Mouse (Mus musculus) liver, embryonic 11.5 days (tissue): ENCODE data around the gene 4921507P07Rik. TPM values are rescaled to one million over a fixed set of nuclear protein-coding genes. Genes with fewer than 3 reads are reported as not detected.
"Not testable (repeated sequence)": the region's sequence is repeated elsewhere in the genome, so short reads cannot be mapped to it uniquely, and the experiment has no call there.

Experiments
- ATAC-seq: fragments of 200-750 bp; cut with Nextera tagmentation; replicated peaks from 2 replicates; pipeline ENCODE4 v1.8.0; 2017; ENCODE audit warnings: moderate number of reproducible peaks, mild to moderate bottlenecking, moderate TSS enrichment, moderate library complexity; ENCODE audit not compliant: low FRiP score
- DNase-seq: peaks from one replicate; pipeline ENCODE4 v3.0.0-alpha.2; 2017; ENCODE audit warnings: low spot score
- H3K27ac ChIP-seq: fragments of 300-500 bp; sonication (generic); 2 replicates; pipeline ENCODE4 v1.5.1; 2014; ENCODE audit warnings: mild to moderate bottlenecking, low read depth, low read length, control low read depth
- H3K27me3 ChIP-seq: fragments of 300-500 bp; sonication (generic); replicated peaks from 2 replicates; pipeline ENCODE4 v1.6.1; 2014; ENCODE audit warnings: low read length, mixed read lengths; ENCODE audit not compliant: control insufficient read depth, insufficient read depth
- H3K36me3 ChIP-seq: fragments of 300-500 bp; sonication (generic); 2 replicates; pipeline ENCODE4 v1.6.1; 2014; ENCODE audit warnings: mild to moderate bottlenecking, low read length, moderate library complexity, mixed read lengths; ENCODE audit not compliant: control insufficient read depth, insufficient read depth
- H3K4me1 ChIP-seq: fragments of 300-500 bp; sonication (generic); replicated peaks from 2 replicates; pipeline ENCODE4 v1.6.1; 2014; ENCODE audit warnings: low read length, mixed read lengths; ENCODE audit not compliant: control insufficient read depth, insufficient read depth
- H3K4me2 ChIP-seq: fragments of 300-500 bp; sonication (generic); 2 replicates; pipeline ENCODE4 v1.6.1; 2014; ENCODE audit warnings: mild to moderate bottlenecking, control low read depth, moderate library complexity
- H3K4me3 ChIP-seq: fragments of 300-500 bp; sonication (generic); 2 replicates; pipeline ENCODE4 v1.5.1; 2014; ENCODE audit warnings: low read depth, low read length, control low read depth
- H3K9ac ChIP-seq: fragments of 300-500 bp; sonication (generic); 2 replicates; pipeline ENCODE4 v1.6.1; 2014; ENCODE audit warnings: low read depth, low read length, control low read depth
- H3K9me3 ChIP-seq: fragments of 300-500 bp; sonication (generic); 2 replicates; pipeline ENCODE4 v1.6.1; 2016; ENCODE audit warnings: low read length, inconsistent platforms, mixed read lengths; ENCODE audit not compliant: control insufficient read depth
- WGBS: fragments of 180-500 bp; shearing (Covaris S2); extraction: QIAGEN DNeasy Blood & Tissue Kit; methylation state at CpG from one replicate; pipeline ENCODE4 v1.1.7; 2014; 5-methylcytosine and 5-hydroxymethylcytosine counted together
- polyA plus RNA-seq: library from polyadenylated mRNA; unstranded; fragments of >200 nt; fragmentation: Nextera tagmentation; extraction: Ambion mirVana; gene quantifications from 2 replicates; pipeline ENCODE4 v1.2.1, GENCODE M21; 2014

4921507P07Rik gene
- 0.15 and 0.25 TPM in 2 replicates for polyA plus RNA-seq

GRCm38 (mm10) chr6:50596301-50597211, at the start of gene 4921507P07Rik:
Gene 4921507P07Rik (minus strand): TSS chr6:50596632.
- Histone ChIP-seq H3K4me2 (peak within 1 kb of the TSS; percentile 95), H3K27ac (no peak within 1 kb of the TSS), H3K9ac (peak within 1 kb of the TSS; percentile 66), H3K4me1 (peaks cover 4% of the 10 kb centered on the region; the same call in 1 of the 2 replicates), H3K9me3 (0 out of 2 replicates have a peak, but pooled peaks cover 2% of the 10 kb centered on the region), H3K4me3 (peak within 1 kb of the TSS; percentile 60), H3K36me3 (no peaks in the 10 kb centered on the region), H3K27me3 (no peaks in the 10 kb centered on the region)
- under 1% methylated on average over 58 of the region's 62 CpGs for WGBS
- ATAC-seq, result peak; percentile 100
- peak; percentile 90 for DNase-seq

DNA sequence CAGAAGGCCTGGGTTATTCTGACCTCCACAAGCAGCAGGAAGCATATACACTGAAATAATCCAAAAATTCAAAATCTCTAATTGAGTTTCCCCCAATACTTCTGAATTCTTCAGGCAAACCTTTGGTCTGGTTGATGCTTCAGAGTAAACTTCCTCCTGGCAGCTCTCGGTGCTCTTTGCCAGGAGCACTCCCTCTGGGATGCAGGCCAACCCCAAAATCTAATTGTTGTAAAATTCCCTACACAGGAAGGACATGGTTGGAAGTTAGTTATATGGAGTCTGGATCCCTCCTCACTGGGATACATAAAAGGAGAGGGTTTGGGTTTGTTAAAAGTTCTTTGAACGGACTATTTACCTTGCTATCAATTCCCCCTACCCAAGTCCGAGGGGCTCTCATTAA, 48.3 kb upstream of the 4921507P07Rik start:
- no peak for DNase-seq

GRCm38 (mm10) chr6:50641898-50642297, 45.5 kb upstream of the 4921507P07Rik start:
- Histone ChIP-seq H3K27me3 (0 out of 2 replicates have a peak, but pooled peaks cover 3% of the 10 kb centered on the region), H3K9me3 (no peaks in the 10 kb centered on the region), H3K36me3 (no peaks in the 10 kb centered on the region), H3K27ac (no peak overlapping the region), H3K4me1 (no peaks in the 10 kb centered on the region), H3K4me2 (no peak overlapping the region), H3K9ac (no peak overlapping the region), H3K4me3 (no peak overlapping the region)
- ATAC-seq, result no peak
- 82% methylated on average over 5 of the region's 5 CpGs for WGBS
- DNase-seq, result no peak

More for the DNA sequence above, 48.3 kb upstream of the 4921507P07Rik start:
- Histone ChIP-seq H3K9me3 (no peaks in the 10 kb centered on the region), H3K36me3 (no peaks in the 10 kb centered on the region), H3K4me2 (no peak overlapping the region), H3K9ac (no peak overlapping the region), H3K27me3 (0 out of 2 replicates have a peak, but pooled peaks cover 3% of the 10 kb centered on the region), H3K27ac (no peak overlapping the region), H3K4me3 (no peak overlapping the region), H3K4me1 (no peaks in the 10 kb centered on the region)
- WGBS, result 82% methylated on average over 3 of the region's 3 CpGs
- ATAC-seq, result no peak

DNA sequence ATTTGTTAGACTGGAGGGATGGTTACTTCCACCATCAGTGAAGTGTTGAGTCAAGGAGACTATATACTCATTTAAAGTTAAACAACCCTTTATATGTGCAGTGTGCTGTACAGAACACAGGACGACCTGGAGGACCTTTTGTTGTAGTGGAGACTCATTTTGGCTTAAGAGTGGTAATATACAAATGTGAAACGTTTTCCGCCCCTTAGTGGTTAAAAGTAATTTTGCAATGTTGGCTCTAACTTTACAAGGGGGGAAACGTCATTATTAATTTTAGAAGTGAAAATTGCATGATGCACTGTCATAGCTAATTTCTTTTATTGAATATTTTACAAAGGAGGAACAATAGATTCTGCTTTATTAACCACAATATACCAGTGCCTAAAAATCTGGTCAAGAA, 43.9 kb upstream of the 4921507P07Rik start:
- 77% methylated on average over 4 of the region's 4 CpGs for WGBS
- H3K4me3 ChIP-seq, result no peak overlapping the region
- 0 out of 2 replicates have a peak, but pooled peaks cover 3% of the 10 kb centered on the region for H3K27me3 ChIP-seq
- no peak overlapping the region for H3K9ac ChIP-seq
- no peak overlapping the region for H3K4me2 ChIP-seq
- H3K9me3 ChIP-seq, result no peaks in the 10 kb centered on the region
- H3K36me3 ChIP-seq, result no peaks in the 10 kb centered on the region
- ATAC-seq (no peak), DNase-seq (no peak)
- no peaks in the 10 kb centered on the region for H3K4me1 ChIP-seq
- no peak overlapping the region for H3K27ac ChIP-seq

DNA sequence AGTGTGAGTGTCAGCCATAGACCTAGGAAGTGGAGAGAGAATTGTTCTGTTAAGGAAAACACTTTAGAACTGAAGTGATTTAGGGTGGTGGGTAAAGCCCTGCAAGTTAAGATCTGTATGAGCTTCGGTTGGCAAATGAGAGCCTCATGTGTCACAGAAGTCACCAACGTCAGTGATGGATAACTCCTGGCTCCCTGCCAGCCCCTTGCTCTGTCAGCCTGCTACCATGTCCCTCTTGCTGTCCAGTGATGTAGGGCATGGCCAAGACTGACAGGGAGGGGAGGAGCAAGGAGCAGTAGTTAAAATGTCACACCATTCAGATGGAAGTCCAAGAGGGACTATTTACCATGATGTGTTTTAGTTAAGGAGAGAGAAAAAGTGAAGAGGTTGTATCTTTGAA, 43.2 kb upstream of the 4921507P07Rik start:
- DNase-seq (no peak), ATAC-seq (no peak)

GRCm38 (mm10) chr6:50626170-50626569, 29.7 kb upstream of the 4921507P07Rik start:
- H3K9me3 ChIP-seq, H3K36me3 ChIP-seq, H3K9ac ChIP-seq, H3K4me3 ChIP-seq, H3K27me3 ChIP-seq, H3K4me1 ChIP-seq, ATAC-seq, DNase-seq, H3K4me2 ChIP-seq, H3K27ac ChIP-seq: not testable (repeated sequence)
- WGBS, result 61% methylated on average over 2 of the region's 2 CpGs

More for the DNA sequence above, 43.2 kb upstream of the 4921507P07Rik start:
- no peaks in the 10 kb centered on the region for H3K36me3 ChIP-seq
- 0 out of 2 replicates have a peak, but pooled peaks cover 3% of the 10 kb centered on the region for H3K27me3 ChIP-seq
- H3K4me2 ChIP-seq, result no peak overlapping the region
- H3K9me3 ChIP-seq, result no peaks in the 10 kb centered on the region
- WGBS, result 49% methylated on average over 2 of the region's 2 CpGs
- no peak overlapping the region for H3K27ac ChIP-seq
- no peak overlapping the region for H3K4me3 ChIP-seq
- H3K4me1 ChIP-seq, result no peaks in the 10 kb centered on the region
- H3K9ac ChIP-seq, result no peak overlapping the region

GRCm38 (mm10) chr6:50618273-50618672, 21.8 kb upstream of the 4921507P07Rik start:
- H3K4me3 ChIP-seq, DNase-seq, H3K27ac ChIP-seq, H3K4me2 ChIP-seq, H3K36me3 ChIP-seq, H3K27me3 ChIP-seq, H3K4me1 ChIP-seq, H3K9me3 ChIP-seq, H3K9ac ChIP-seq, ATAC-seq: not testable (repeated sequence)
- 81% methylated on average over 1 of the region's 1 CpGs for WGBS

GRCm38 (mm10) chr6:50601620-50602019, 5.2 kb upstream of the 4921507P07Rik start:
- Histone ChIP-seq H3K36me3 (no peaks in the 10 kb centered on the region), H3K4me1 (peaks cover under 1% of the 10 kb centered on the region; the same call in 1 of the 2 replicates), H3K4me3 (no peak overlapping the region), H3K9me3 (no peaks in the 10 kb centered on the region), H3K4me2 (no peak overlapping the region), H3K27ac (no peak overlapping the region), H3K27me3 (no peaks in the 10 kb centered on the region), H3K9ac (no peak overlapping the region)
- 20% methylated on average over 4 of the region's 4 CpGs for WGBS
- ATAC-seq (no peak), DNase-seq (no peak)
